Mouse (Mus musculus) kidney, adult 2 months (tissue): ENCODE measurements at regions not wholly inside any gene's neighbourhood (a gene's known extent, or its start where the extent isn't known, plus 50 kb on each side); places are given as distances from the start of the nearest gene placed in this dataset.

Source experiments
- CTCF ChIP-seq: fragments of 200-500 bp; conservative IDR thresholded peaks from 2 replicates; pipeline ENCODE4 v1.5.1; 2011; ENCODE audit warnings: low read depth, mild to moderate bottlenecking, control low read depth, low read length, moderate library complexity, mixed read lengths; ENCODE audit not compliant: insufficient read depth, insufficient read length
- POLR2A ChIP-seq: fragments of 200-500 bp; IDR thresholded peaks from one replicate; pipeline ENCODE4 v1.6.1; 2011; ENCODE audit warnings: low read depth, low read length, control low read depth

- TF ChIP-seq CTCF, result no peak
- TF ChIP-seq POLR2A, result no peak
These were observed 529.4 kb downstream of the Pdha2 start for GRCm38 (mm10) chr3:140682794-140683193.
